Mouse (Mus musculus): ENCODE results near the gene Olfr1132. TPM values are rescaled to one million over a fixed set of nuclear protein-coding genes. Genes with fewer than 3 reads are reported as not detected.
"Not testable (repeated sequence)": the region's sequence is repeated elsewhere in the genome, so short reads cannot be mapped to it uniquely, and the experiment has no call there.

Gene Olfr1132
- not detected for total RNA-seq (2021)

- DNase-seq (ENCODE audit: extremely low spot score in 1 of 2, low spot score in 2 of 2): no peak
- intact Hi-C loops (cut with DNase I): no loop called here
Observed at GRCm38 (mm10) chr2:87637435-87637834, at the start of gene Olfr1132. Gene Olfr1132 (minus strand): TSS chr2:87637535.

- intact Hi-C loops (cut with DNase I): no loop called here
- no peak for DNase-seq (ENCODE audit: extremely low spot score in 1 of 2, low spot score in 2 of 2)
Observed at GRCm38 (mm10) chr2:87673564-87673963, 36.2 kb upstream of the Olfr1132 start, which contains the start of gene Olfr1135. Gene Olfr1135 (minus strand): TSS chr2:87673664.

- no peak for DNase-seq (ENCODE audit: extremely low spot score in 1 of 2, low spot score in 2 of 2)
- intact Hi-C loops (cut with DNase I): no loop called here
Observed at GRCm38 (mm10) chr2:87658360-87658759, 21.0 kb upstream of the Olfr1132 start, which contains the start of gene Olfr1134. Gene Olfr1134 (minus strand): TSS chr2:87658460.

GRCm38 (mm10) chr2:87647274-87647673 is 9.9 kb upstream of the Olfr1132 start, which contains the start of gene Olfr1133:
Gene Olfr1133 (minus strand): TSS chr2:87647374.
- intact Hi-C loops (cut with DNase I): no loop called here

GRCm38 (mm10) chr2:87642441-87642840 is 5.1 kb upstream of the Olfr1132 start:
- DNase-seq (ENCODE audit: extremely low spot score in 1 of 2, low spot score in 2 of 2): no peak
- intact Hi-C loops (cut with DNase I): no loop called here

More at GRCm38 (mm10) chr2:87647274-87647673, 9.9 kb upstream of the Olfr1132 start, which contains the start of gene Olfr1133:
- no peak for DNase-seq (ENCODE audit: extremely low spot score in 1 of 2, low spot score in 2 of 2)

GRCm38 (mm10) chr2:87626804-87627203 is 10.5 kb downstream of the Olfr1132 start, which contains the start of gene Olfr1131:
Gene Olfr1131 (plus strand): TSS chr2:87627104.
- intact Hi-C loops (cut with DNase I): no loop called here
- DNase-seq (ENCODE audit: extremely low spot score in 1 of 2, low spot score in 2 of 2): no peak

GRCm38 (mm10) chr2:87605912-87606311 is 31.4 kb downstream of the Olfr1132 start, which contains the start of gene Olfr1130:
Gene Olfr1130 (plus strand): TSS chr2:87606212.
- intact Hi-C loops (cut with DNase I); DNase-seq (ENCODE audit: extremely low spot score in 1 of 2, low spot score in 2 of 2): not testable (repeated sequence)

Other genes with a start within 250 kb of the Olfr1132 start
- gene Olfr1123, start 220.9 kb downstream of the Olfr1132 start, total RNA-seq (2021): not detected
- gene Olfr1124, start 207.3 kb downstream of the Olfr1132 start, total RNA-seq (2021): not detected
- gene Olfr1126, start 183.6 kb downstream of the Olfr1132 start, total RNA-seq (2021): not detected
- gene Pramel7, start 140.4 kb downstream of the Olfr1132 start, total RNA-seq (2021): not detected
- gene Pramel6, start 131.0 kb downstream of the Olfr1132 start, total RNA-seq (2021): not detected
- not detected for gene Olfr153, start 105.7 kb downstream of the Olfr1132 start, total RNA-seq (2021)
- not detected for gene Olfr1128, start 92.0 kb downstream of the Olfr1132 start, total RNA-seq (2021)
- gene Olfr1129, start 63.6 kb downstream of the Olfr1132 start, total RNA-seq (2021): not detected
- gene Olfr1130, start 31.3 kb downstream of the Olfr1132 start, total RNA-seq (2021): not detected
- gene Olfr1131, start 10.4 kb downstream of the Olfr1132 start, total RNA-seq (2021): not detected
- gene Olfr1133, start 9.8 kb upstream of the Olfr1132 start, total RNA-seq (2021): not detected
- not detected for gene Olfr1134, start 20.9 kb upstream of the Olfr1132 start, total RNA-seq (2021)
- not detected for gene Olfr1135, start 36.1 kb upstream of the Olfr1132 start, total RNA-seq (2021)
- gene Olfr1136, start 56.4 kb upstream of the Olfr1132 start, total RNA-seq (2021): not detected
- not detected for gene Olfr1137, start 75.6 kb upstream of the Olfr1132 start, total RNA-seq (2021)
- gene Olfr1138, start 102.4 kb upstream of the Olfr1132 start, total RNA-seq (2021): not detected
- gene Olfr1140, start 106.2 kb upstream of the Olfr1132 start, total RNA-seq (2021): not detected
- gene Olfr1141, start 116.5 kb upstream of the Olfr1132 start, total RNA-seq (2021): not detected
- not detected for gene Olfr152, start 141.9 kb upstream of the Olfr1132 start, total RNA-seq (2021)
- gene Olfr1143, start 163.1 kb upstream of the Olfr1132 start, total RNA-seq (2021): not detected
- gene Olfr1145, start 172.3 kb upstream of the Olfr1132 start, total RNA-seq (2021): not detected
- not detected for gene Olfr1148, start 193.0 kb upstream of the Olfr1132 start, total RNA-seq (2021)
- not detected for gene Olfr1150-ps1, start 206.5 kb upstream of the Olfr1132 start, total RNA-seq (2021)
- gene Olfr1151, start 218.3 kb upstream of the Olfr1132 start, total RNA-seq (2021): not detected
- not detected for gene Olfr1152, start 229.0 kb upstream of the Olfr1132 start, total RNA-seq (2021)

All from left cerebral cortex, postnatal 10 days (tissue).